Mouse (Mus musculus) kidney, postnatal 4 days (tissue): ENCODE data around the gene Cluap1.
A peak's percentile ranks its signal among the peaks of the same experiment; 100 is the strongest.

ENCODE experiments used
- DNase-seq, 2 experiments: peaks; one replicate each; pipeline ENCODE4 v3.0.0; 2021; ENCODE audit warnings: mixed read lengths in 2 of 2

The Cluap1 gene

GRCm38 (mm10) chr16:3908537-3909111 is at the start of gene Cluap1, which contains the start of gene 1700037C18Rik:
Gene Cluap1 (plus strand): TSS chr16:3908801.
Gene 1700037C18Rik (minus strand): TSS chr16:3908689.
- DNase-seq: peak; percentile 94 to 97

GRCm38 (mm10) chr16:3859254-3859653 is 49.3 kb upstream of the Cluap1 start:
- no peak for DNase-seq

GRCm38 (mm10) chr16:3871815-3872214 is 36.8 kb upstream of the Cluap1 start:
- no peak for DNase-seq

GRCm38 (mm10) chr16:3872216-3873047 is 36.2 kb upstream of the Cluap1 start, which contains the start of gene Naa60:
Gene Naa60 (plus strand): TSS chr16:3872375.
- DNase-seq: peak; percentile 95 to 97

GRCm38 (mm10) chr16:3876346-3876745 is 32.3 kb upstream of the Cluap1 start:
- no peak for DNase-seq

- peak; percentile 97 to 98 for DNase-seq
These were observed 24.2 kb upstream of the Cluap1 start, which contains the start of the genes Zfp597 and Gm20695 for GRCm38 (mm10) chr16:3884201-3885064. Gene Zfp597 (minus strand): TSS chr16:3884561. Gene Gm20695 (plus strand): TSS chr16:3884648.

DNA sequence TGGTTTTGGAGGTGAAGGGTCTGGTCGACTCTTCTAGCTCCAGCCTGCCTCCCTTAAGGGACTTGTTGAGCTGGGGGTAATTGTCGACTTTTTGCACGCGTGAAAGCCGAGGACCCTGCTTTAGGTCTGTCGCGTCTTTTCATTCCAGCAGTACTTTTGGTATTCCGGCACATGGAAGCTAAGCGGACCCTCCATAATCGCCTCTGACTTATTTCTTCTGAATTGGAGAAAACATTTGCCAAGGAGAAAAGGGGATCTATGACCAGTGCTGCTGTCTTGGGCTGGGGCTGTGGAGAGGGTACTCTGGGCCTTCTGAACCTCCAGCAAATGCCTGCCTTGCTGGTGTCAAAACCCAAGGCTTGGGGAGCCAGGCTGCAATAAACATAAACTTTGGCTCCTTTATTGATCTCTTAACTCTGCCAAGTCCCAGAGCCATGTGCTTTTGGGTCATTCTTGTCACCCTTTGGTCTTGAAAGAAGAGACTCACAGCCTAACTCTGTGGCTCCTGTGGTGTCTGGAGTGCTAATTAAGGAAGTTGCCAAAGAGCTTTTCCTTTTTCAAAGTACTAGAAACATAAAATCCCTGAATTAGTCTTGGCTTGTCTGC is 23.4 kb upstream of the Cluap1 start:
- no peak for DNase-seq

GRCm38 (mm10) chr16:3891621-3892295 is 16.8 kb upstream of the Cluap1 start:
- DNase-seq: no peak

DNA sequence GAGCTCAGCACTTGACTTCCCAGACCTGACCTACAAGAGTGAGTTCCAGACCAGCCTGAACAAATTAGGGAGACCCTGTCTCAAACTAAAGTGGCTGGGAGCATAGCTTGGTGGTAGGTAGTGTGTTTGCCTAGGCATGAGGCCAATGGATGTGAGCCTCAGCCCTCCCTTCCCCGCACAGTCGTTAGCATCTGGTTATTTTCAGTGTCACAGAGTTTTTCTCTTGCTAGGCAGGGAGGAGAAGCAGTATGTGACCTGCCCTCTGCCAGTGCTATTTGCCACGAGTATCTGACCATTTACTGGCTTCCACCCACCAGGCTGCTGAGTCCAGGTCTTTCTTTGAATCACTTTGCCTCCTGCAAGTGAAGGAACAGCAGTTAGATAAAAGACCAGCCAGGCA is 14.9 kb upstream of the Cluap1 start:
- DNase-seq: no peak

- peak; percentile 24 to 43 for DNase-seq
These were observed 13.3 kb upstream of the Cluap1 start for GRCm38 (mm10) chr16:3895173-3895792.

DNA sequence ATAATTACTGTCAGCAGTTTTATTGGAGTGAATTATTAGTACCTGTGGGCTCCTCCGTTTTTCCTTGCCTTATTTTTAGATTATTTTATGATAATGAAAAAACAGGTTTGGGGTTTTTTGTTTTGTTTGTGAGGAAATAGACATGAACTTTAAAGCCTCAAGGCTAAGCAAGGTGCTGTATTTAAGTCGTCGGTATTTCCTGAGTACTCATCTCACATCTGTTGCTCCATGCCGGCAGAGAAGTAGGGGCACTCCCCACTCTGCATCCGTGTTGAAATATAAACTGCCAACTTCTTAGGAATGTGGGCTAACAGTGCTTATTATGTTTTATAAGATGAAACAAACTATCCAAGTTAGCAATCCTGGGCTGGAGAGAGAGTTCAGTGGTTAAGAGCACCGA is 12.6 kb upstream of the Cluap1 start:
- DNase-seq: no peak

- no peak for DNase-seq
These were observed 12.0 kb upstream of the Cluap1 start for GRCm38 (mm10) chr16:3896553-3896952.

- DNase-seq: no peak
These were observed 1.1 kb upstream of the Cluap1 start for GRCm38 (mm10) chr16:3907471-3907870.

- no peak for DNase-seq
These were observed 517 bp downstream of the Cluap1 start for GRCm38 (mm10) chr16:3909118-3909517.

- no peak for DNase-seq
These were observed 12.2 kb downstream of the Cluap1 start for GRCm38 (mm10) chr16:3920756-3921155.

- no peak for DNase-seq
These were observed 14.9 kb downstream of the Cluap1 start for GRCm38 (mm10) chr16:3923515-3923914.

- no peak for DNase-seq
These were observed 15.4 kb downstream of the Cluap1 start for GRCm38 (mm10) chr16:3923966-3924365.

GRCm38 (mm10) chr16:3928582-3928981 is 20.0 kb downstream of the Cluap1 start:
- DNase-seq: no peak

- no peak for DNase-seq
These were observed 20.6 kb downstream of the Cluap1 start for GRCm38 (mm10) chr16:3929151-3929550.

- DNase-seq: no peak
These were observed 24.9 kb downstream of the Cluap1 start for GRCm38 (mm10) chr16:3933536-3933935.

DNA sequence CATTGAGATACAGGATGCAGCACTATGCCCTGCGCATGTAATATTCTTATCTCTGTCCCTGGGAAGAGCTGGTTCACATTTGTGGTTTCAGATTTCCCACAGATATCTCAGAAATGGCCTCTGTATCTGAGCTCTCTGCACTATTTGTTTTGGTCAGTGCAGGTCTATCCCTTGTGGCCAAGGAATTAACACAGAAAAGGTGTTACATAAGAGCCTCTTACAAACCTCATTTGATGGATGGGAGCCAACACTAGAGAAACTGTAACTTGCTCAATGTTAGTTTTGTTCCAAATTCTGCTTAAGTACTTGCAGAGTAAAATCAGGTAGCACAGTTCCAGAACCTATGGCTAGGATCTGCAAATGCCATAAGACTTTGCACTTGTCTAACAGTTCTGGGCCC is 25.5 kb downstream of the Cluap1 start:
- no peak for DNase-seq

DNA sequence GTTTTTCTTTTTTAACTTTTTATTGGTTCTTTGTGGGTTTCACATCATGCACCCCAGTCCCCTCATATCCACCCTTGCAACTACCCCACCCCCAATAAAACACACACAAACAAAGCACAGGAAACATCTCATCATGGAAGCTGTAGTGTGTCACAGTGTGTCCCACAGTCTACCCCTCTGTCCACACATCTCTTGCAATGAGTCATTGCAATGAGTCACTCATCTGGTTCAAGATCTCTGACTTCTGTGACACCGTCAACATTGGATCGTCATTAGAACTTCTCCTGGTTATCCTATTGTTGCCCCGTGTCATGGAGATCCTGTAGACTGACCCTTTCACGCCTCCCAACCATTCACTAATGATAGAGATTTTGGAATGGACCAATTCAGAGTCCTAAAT is 26.1 kb downstream of the Cluap1 start:
- no peak for DNase-seq
